Comparison of ENCODE assay signal across 11 mouse cellular contexts in the genomic region with DNA sequence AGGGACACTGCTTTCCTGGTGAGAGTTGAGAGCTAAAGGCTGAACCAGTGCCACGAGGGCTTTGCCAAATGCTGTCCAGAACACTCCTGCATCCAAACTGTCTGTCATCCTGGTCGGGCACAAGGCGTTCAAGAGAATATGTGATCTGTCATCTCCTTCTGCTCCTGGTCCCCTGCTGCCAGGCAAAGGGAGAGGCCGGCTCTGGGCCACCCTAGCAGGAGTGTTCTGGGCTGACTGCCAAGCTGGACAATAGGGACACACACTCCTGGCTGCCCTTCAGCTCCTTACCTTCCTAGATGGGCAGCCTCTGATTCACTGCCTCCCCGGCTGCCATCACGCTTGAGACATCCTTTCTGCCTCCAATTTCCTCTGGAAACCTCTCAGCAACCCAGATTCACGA. TPM values are rescaled to one million over a fixed set of nuclear protein-coding genes. Genes with fewer than 3 reads are reported as not detected.
DNase-seq lines count a peak whose midpoint lies in the region; ATAC-seq lines count a peak whose summit lies in the region.
"Had no signal": no experiment of that assay in that cellular context is flagged by ENCODE, and none has a peak within 500 bp of the region (broad histone marks: within the 10 kb centered on the region; RNA-seq: fewer than 3 reads in every experiment).

No protein-coding gene starts in this region.

- peak; percentile 97 for DNase-seq in heart, adult 11 months
- peak; percentile 11 for DNase-seq in retina, postnatal 1 day
- DNase-seq in retina, embryonic 14.5 days (ENCODE audit: low spot score) = no peak
- DNase-seq in cerebellum, postnatal 25 days = peak; percentile 91 to 92
- DNase-seq in lung, postnatal 25 days (ENCODE audit: low spot score) = peak; percentile 56
- no peak for DNase-seq in thymus, postnatal 0 days (ENCODE audit: low spot score)
- DNase-seq in c-Kit-positive CD71-positive TER-119-positive erythroid progenitor cells, embryonic 14.5 days (ENCODE audit: low spot score) = no peak
- DNase-seq: layer of hippocampus, postnatal 36 days had no signal

- no peak for ATAC-seq in heart, embryonic 12.5 days (ENCODE audit: insufficient number of reproducible peaks, low FRiP score)
- ATAC-seq: activated CD4-positive, CD25-positive, alpha-beta regulatory T cell, adult 4 months had no signal

- no peak overlapping the region for H3K27ac ChIP-seq in heart, embryonic 12.5 days (ENCODE audit: poor library complexity, severe bottlenecking)
- H3K27ac ChIP-seq: embryonic facial prominence, embryonic 15.5 days had no signal

- peaks cover 9% of the 10 kb centered on the region for H3K9me3 ChIP-seq in heart, embryonic 12.5 days (replicated peaks)
- H3K9me3 ChIP-seq: embryonic facial prominence, embryonic 15.5 days had no signal

- 34% methylated on average over 7 of the region's 7 CpGs for WGBS in heart, embryonic 12.5 days

- no peak overlapping the region for H3K4me3 ChIP-seq in heart, embryonic 12.5 days
- H3K4me3 ChIP-seq: embryonic facial prominence, embryonic 15.5 days had no signal

- H3K4me2 ChIP-seq in heart, embryonic 12.5 days = no peak overlapping the region
- H3K4me2 ChIP-seq: embryonic facial prominence, embryonic 15.5 days had no signal

- peaks cover 5% of the 10 kb centered on the region for H3K4me1 ChIP-seq in heart, embryonic 12.5 days (replicated peaks)
- H3K4me1 ChIP-seq: embryonic facial prominence, embryonic 15.5 days had no signal

- H3K27me3 ChIP-seq in heart, embryonic 12.5 days (replicated peaks) = peaks cover 7% of the 10 kb centered on the region; the same call in 1 of the 2 replicates
- H3K27me3 ChIP-seq: embryonic facial prominence, embryonic 15.5 days had no signal

- H3K9ac ChIP-seq in heart, embryonic 12.5 days = no peak overlapping the region
- H3K9ac ChIP-seq: embryonic facial prominence, embryonic 15.5 days had no signal

- no peaks in the 10 kb centered on the region for H3K36me3 ChIP-seq in heart, embryonic 12.5 days
- H3K36me3 ChIP-seq: embryonic facial prominence, embryonic 15.5 days had no signal

RNA-seq across cellular contexts. Expression of a gene that starts 15.1 kb away (rescaled TPM):
- polyA plus RNA-seq in heart, embryonic 12.5 days (2016; fragmentation: Nextera tagmentation; extraction: Ambion mirVana) = 142 and 147 TPM in 2 replicates
- 309 and 319 TPM in 2 replicates for polyA plus RNA-seq in thymus, postnatal 0 days (2015; fragmentation: Nextera tagmentation; extraction: Ambion mirVana)

Comparison
In these comparisons a context has a peak if more than half of its experiments do, and no peak if none do; other contexts are left out.
1. DNase-seq: peak in heart, adult 11 months (single experiment), retina, postnatal 1 day (single experiment), cerebellum, postnatal 25 days (2 of 2) and lung, postnatal 25 days (single experiment); none in retina, embryonic 14.5 days (single experiment), thymus, postnatal 0 days (single experiment) and c-Kit-positive CD71-positive TER-119-positive erythroid progenitor cells, embryonic 14.5 days (single experiment).